Mouse (Mus musculus) heart, adult 9 months (tissue): Measurements from ENCODE around the gene Pick1.

ENCODE experiments used
- DNase-seq, 2 experiments: peaks; one replicate each; pipeline ENCODE4 v3.0.0; 2022; ENCODE audit warnings: low spot score in 2 of 2

Gene Pick1

DNA sequence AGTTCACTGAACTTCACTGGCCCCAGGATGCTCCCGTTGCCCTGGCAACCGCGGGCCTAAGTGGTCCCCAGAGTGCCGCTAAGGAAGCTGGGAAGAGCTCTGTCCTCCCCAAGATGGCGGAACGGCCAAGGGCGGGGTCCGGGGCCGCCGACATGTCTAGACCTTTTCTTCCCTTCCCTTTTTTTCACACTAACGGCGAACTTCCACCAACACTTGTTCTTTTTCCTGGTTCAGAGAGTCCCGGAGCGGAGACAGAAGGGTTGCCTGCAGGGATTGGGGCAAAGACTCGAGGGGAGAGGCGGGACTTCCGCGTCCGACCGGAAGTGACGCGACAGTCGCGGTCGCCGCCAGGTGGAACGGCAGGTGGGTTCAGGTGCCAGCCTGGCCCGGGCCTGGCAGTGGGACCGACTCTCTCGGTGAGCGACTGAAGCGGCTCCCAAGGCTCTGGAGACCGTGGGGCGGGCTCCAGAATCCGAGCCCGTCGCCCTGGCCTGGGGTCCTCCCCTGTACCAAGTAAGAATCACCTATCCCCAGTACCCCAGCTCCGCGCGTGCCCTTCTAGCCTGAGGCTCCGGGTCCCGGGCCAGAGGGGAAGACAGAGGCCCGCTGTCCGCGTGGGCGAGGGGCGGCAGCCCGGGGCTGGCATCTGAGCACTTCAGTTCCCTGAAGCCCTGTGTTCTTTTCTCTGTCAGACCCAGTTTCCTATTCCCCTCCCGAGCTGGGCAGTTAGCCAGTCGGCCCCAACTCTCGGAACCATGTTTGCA is at the start of gene Pick1, which contains the start of gene Gm49486:
Pick1 (plus strand) TSS at position 116 of the 764 bp plus-strand sequence.
Gm49486 (plus strand) TSS at position 334 of the 764 bp plus-strand sequence.
- DNase-seq: peak; percentile 89 to 90

DNA sequence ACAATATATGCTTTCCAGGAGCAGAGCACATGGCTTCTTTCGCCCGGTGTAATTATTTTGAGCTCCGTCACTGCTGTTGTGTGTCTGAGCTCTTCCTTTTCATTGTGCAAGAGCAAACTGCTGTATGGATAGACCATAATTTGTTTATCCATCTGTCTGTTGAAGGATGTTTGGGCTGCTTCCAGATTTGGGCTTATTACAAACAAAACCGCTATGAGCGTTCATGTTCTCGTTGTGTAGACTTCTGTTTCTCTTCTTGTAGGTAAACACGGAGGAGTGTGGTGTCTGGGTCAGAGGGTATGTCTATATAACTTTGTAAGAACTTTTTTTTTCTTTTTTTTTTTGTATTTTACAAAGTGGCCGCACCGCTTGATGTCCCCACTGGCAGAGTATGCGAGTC is 43.8 kb upstream of the Pick1 start:
- no peak for DNase-seq

DNA sequence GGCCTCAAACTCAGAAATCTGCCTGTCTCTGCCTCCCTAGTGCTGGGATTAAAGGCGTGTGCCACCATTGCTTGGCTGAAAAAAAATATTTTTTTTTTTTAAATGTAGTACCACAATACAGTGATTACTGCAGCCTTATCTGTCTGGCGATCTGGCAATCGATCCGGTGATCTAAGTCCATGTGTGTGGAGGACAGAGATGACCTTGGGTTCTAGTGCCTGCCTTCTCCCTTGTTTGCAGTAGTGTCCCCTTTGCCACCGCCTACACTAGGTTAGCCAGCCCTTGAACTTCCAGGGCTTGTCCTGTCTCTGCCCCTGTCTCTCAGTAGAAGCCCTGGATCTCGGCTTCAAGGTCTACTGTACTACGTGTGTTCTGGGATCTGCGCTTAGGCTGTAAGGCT is 41.2 kb upstream of the Pick1 start:
- DNase-seq: no peak

DNA sequence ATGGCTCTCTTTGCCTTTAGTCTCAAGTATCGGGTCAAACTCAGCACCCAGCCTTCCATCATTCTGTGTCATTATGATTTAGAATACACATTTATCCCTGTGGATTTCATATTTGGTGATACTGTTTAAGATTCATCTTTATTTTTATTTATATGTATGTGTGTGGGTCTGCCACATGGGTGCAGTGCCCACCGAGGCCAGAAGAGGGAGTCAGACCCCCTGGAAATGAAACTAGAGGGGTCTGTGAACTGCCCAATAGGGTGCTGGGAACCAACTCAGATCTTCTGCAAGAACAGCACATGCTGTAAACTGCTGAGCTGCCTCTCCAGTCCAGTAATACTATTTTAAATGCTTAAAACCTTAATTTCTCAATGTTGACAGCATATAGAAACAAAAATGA is 37.5 kb upstream of the Pick1 start:
- DNase-seq: no peak

DNA sequence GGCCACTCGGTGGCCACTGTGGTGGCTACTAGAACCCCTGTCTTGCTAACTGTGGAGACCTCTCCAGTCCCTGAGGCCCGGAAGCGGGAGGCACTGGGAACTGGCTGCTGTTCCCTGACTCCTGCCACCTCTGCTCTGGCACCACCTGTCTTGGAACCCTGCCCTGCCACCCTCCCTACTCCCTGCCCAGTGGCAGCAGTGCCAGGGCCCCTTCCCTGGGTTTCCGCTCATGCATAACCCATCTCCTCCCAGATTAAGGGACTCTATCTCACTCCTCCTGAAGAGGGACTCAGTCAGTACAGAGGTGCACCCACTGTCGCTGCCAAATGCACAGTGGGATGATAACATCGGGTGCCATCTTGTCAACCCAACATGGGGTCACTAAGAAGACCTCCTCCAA is 36.5 kb upstream of the Pick1 start:
- no peak for DNase-seq

DNA sequence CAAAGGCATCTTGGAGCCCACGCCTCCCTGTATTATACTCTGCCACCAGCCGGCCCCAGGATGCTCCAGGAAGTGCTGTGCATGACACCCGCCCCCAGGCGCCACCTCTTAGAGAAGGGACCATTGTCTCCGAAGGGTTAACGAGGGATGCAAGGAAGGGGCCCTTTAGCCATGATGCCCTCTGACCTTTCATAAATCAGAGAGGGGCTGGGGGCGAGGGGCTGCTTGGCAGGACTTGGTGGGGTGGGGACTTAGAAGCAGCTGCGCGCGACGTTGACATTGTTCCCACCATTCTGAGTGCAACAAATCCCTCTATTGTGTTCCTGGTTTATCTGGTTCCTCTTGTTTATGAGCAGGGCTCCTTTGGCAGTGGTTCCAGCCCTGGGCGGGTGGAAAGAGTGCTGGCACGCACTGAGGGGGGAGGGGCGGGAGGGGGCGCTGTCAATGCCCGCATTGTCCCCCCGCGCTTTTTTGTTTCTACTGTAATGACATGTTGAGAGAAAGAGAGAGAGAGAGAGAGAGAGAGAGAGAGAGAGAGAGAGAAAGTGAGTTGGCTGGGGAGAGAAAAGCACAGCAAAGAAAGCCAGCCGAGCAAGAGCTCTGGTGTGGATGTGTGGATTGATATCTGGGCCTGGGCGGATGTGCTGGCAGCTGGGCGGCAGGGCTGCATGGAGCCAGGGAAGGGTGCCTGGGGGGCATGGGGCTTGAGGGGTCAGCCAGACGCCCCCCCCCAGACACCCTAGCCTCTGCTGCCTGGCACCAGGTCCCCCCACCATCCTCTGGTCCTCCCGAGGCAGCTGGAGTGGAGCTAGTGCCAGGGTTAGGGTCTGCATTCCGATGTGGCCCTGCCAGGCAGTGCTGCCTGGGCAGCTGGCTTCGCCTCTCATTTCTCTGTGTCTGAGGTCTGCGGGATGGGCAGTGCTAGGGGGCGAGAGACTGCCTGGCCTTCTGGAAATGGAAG is 35.8 kb upstream of the Pick1 start:
- peak in 1 of 2 experiments; percentile 28 for DNase-seq

DNA sequence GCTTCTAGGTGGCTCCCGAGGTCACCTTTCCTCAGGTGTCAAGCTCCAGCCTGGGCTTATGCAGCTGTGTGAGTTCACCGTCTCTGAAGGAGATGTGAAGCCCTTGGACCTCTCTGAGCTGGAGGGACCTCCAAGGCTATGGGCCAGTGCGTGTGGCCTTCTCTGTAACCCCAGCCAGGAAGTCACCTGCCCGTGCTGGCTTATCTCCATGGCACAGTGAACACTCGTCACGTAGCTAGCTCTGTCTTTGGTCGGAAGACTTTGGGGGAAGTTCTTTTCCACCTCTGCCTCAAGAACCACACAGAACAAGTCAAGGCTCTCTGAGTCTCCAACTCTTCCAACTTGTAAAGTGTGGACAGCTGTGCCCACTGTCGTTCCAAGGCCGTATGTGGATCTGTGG is 34.9 kb upstream of the Pick1 start:
- no peak for DNase-seq

DNA sequence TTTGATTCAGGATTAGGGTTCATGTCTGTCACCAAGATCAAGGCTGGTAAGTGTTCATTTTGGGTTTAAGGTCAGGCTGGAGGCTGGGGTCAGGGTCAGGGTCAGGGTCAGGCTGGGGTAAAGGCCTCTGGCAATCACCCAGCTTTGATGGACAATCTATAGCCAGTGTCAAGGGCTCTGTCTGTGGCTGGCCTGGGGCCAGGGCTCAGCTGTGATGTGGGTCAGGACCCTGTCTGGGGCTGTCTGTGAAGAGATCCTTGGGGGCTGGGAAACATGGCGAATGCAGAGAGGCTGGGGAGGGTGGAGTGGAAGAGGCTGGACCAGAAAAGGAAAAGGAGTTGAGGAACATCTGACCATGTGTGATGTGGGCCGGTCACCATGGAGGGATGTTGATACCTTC is 34.0 kb upstream of the Pick1 start:
- DNase-seq: no peak

DNA sequence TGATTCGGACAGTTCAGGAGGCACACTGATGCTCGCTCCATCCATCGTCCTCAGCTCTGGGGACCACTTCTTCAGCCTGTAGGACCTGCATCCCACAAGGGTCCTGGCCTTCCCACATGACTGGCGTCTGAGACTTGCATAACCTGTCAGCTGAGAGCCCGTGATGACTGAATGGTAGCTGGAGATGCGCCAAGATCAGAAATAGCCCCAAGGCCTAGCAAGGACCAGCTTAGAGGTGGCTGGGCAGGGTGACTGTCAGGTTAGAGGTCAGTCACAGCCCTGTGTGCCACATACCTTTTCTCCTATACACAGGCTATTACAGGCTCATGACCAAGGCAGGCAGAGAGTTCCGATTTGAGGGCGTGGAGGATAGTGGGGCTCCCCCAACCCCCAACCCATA is 33.5 kb upstream of the Pick1 start:
- peak; percentile 57 to 71 for DNase-seq

DNA sequence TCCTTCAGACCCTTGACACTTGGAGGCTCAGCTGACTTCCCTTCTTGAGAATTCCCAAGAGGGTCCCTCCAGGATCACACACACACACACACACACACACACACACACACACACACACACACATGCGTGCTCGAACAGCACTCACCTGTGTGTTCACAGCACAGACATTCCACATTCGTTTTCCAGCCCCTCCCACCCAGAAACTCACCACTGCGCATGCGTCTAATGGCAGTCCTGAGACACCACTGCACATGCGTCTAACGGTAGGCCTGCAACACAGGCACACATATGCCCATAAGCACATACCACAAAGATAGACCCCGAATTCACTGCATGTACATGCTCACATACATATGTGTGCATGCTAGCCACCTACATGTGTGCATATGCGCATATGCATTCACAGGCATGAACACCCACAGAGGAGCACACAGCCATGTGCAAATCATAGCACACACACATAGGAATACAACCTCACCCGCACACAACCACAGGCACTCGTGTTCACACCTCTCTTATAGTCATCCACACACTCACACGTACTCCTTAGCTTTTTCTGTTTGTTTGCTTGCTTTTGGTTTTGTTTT is 29.5 kb upstream of the Pick1 start:
- DNase-seq: no peak

DNA sequence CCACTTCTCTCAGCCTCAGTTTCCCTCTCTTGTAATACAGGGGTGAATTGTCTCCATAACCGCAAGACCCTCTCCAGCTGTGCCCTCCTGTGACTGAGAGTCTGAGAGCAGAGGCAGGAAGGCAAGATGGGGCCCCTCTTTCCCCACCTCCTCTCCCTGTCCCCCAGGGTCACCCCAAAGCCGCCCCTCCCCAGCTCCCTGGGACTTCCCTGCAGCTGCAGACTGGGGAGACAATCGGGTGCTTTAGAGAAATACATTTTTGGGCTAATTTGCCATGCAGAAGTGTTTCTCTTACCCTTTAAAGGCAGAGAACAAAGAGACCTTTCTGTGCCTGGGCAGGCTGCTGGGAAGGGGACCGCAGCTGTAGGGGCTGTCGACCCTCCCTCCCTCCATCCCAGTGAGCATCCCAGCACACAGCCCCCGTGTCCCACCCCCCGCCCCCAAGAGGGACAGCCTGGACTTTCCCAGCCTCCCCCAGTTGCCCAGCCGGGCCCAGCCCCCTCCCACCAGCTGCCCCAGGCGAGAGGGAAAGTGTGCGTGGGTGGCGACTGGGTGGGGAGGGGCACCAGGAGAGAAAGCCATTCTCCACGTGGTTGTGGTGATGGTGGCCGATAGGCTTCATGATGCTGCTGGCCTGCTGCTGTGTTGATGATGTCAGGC is 27.4 kb upstream of the Pick1 start:
- DNase-seq: no peak

DNA sequence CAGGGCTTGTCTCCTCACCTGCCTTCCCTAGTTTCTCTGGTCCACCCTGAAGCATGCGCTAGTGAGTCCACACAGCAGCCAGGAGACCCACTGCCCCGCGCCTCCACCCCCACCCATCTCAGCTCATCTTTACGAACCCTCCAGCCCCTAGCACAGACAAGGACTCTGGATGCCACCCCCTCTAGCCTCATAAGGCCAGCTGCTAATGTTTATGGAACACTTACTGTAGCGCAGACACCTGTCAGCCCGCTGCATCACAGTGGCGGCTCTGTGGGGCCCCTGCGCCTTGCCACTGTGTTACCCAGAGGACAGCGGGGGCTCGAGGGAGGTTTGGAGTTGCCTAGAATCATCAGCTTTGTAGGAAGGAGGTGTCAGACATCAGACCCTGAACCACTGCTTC is 26.4 kb upstream of the Pick1 start:
- DNase-seq: no peak

DNA sequence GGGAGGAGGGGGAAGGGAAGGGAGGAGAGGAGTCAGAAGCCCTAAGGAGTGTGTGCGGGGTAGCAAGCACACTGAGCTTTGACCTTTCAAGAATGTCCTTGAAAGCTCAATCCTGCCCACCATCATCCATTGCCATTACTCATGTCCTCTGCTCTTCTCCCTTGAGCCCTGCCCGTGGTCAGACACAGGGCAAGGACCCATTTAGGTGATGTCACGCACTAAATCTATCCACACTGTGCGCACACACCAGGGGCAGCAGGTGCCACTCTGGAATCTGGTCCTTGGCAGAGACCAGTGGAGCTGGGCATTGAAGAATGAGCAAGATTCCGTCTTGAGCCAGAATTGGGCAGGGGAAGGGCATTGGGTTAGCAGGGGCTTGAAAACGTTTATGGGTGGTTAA is 20.8 kb upstream of the Pick1 start:
- no peak for DNase-seq

DNA sequence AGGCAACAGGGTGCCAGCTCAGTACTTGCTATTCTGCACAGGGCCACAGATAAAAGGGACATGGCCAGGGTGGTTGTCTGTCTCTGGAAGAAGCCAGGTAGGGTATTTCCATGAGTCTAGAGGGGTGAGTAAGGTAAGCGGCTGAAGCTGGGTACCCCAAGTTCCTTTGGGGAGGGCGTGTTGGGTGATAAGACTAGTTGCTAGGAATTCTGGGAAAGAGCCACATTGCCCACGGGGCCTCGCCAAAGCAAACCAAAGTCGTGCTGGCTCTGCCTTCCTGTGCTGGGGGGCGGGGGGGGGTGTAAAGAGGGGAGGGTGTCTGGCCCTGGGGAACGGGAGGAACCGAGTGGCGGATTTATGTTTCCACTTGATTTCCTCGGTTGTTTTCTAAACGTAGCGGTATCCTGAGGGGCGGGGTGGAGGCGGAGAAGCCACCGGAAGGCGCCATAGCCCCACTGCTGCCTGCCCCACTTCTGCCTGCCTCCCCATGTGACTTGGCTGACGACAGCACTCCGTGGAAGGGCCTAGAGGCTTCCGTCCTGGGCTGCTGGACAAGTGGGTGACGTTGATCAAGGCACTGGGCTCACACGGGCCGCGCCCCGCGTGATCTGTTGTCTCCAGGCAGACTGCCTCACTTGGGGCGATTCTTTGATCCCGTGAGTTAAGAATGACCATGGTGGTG is 20.1 kb upstream of the Pick1 start:
- peak; percentile 44 to 62 for DNase-seq

DNA sequence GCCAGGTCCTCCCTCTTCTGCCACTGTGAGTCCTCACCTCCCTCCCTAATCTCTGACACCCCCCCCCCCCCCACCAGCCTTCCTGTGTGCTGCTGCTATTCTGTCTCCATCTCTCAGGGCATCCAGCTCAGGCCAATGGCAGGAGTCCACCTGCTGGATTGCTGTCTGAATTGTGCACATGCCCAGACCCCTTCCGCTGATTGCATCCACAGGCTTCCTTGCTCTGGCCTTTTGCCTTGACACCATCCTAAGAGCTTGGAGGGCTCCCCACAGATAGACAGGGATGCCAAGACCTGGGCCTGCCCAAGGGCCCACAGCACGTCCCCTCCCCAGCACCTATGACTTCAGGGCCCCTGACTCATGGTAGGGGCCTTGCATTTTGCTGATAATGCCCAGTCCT is 18.6 kb upstream of the Pick1 start:
- DNase-seq: no peak

DNA sequence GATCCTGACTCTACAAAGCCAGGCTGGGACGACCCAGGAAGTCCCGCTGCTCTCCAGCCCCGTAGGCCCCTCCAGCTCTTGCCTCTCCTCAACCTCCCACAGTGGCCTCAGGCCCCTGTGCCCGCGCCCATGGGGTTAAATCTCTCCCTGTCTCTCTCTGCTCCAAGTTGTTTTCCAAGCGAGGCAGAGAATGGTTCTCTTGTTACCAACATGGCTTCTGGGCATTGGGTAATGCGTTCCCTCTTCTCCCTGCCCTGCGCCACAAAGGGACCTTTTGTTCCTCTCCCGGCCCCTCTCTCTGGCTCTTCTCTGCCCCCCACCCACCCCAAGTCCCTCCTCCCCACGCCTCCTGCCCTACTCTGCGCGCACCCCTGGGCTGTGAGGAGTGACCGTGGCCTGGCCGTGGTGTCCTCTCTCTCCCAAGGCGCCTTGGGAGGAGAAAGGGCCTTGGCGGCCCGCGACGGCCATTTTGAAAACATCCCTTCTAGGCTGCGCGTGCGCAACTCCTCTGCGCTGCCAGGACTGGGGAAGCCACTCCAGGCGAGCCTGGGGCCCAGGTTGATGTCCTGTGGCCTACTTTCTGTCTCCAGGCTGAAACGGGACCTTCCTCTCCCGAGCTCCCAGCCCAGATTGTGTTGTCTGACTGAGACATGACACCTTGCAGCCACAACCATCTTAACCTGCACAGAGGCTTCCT is 16.1 kb upstream of the Pick1 start:
- DNase-seq: no peak

DNA sequence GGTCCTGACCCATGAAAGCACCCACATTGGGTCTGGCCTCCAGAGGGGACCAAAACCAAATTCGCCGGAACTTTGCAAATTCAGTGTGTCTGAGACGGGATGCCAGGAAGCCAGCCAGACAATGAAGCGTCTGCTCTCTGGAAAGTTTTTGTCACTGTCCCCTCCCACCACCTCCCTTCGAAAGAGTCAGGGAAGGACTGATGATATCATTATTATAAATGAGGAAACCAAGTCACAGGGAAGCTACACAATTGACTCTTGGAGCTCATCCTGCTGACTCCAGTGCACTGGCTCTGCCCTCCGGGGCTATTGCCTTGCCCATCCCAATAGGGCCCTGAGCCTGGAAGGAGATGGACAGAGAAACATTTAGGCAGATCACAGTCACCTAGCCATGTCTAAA is 15.4 kb upstream of the Pick1 start:
- no peak for DNase-seq

DNA sequence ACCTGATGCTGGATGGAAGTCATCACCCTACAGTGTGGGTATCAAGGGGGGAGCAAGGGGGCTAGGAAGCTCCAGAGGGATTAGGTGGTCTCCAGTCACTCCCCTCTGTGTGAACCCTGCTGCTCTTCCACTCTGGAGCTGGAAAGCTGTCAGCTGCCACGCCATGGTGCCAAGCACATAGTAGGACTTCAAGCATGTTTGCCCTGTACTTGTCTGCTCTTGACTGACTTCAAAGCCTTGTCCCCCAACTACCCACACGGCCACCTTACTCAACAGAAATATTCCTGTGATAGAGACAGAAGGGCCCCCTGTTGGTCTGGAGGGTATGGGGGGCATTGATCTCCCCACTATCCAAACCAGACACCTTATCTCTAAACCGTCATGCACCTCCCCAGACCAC is 12.8 kb upstream of the Pick1 start:
- DNase-seq: no peak

DNA sequence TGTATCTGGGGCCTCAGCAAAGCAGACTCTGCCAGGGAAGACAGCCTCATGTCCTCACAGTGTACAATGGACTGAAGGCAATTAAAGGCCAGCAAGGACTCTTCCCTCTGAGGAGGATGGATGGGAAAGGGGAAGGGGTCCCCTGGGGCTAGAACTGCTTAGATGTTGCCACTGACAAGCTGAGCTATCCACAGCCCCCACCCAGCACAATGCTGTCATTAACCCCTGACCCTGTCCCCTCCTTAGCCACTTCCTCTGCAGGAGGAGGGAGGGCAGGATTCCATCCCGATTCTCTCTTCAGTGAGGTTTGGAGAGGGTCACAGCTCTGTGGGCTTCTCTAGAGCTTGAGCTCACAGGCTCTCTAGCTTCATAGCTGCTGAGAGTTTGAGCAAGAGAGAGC is 9.4 kb upstream of the Pick1 start:
- no peak for DNase-seq

DNA sequence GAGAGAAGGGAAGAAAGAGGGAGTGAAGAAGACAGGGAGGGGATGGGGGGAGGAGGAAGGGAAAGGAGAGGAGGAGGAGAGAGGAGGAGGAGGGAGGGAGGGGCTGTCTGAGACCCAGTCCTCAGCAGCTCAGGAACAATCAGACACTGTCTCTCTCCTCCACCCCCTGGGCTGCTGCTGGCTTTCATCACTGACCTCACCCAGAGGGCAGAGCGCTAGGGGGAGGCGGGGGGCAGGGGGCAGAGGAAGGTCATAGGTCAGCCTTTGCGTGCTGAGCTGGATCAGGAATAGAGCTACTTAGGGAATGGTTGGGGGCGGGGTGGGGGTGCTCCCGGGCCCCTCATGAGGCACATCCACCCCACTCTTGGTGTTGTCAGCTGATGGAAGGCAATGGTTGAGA is 5.3 kb upstream of the Pick1 start:
- DNase-seq: no peak

DNA sequence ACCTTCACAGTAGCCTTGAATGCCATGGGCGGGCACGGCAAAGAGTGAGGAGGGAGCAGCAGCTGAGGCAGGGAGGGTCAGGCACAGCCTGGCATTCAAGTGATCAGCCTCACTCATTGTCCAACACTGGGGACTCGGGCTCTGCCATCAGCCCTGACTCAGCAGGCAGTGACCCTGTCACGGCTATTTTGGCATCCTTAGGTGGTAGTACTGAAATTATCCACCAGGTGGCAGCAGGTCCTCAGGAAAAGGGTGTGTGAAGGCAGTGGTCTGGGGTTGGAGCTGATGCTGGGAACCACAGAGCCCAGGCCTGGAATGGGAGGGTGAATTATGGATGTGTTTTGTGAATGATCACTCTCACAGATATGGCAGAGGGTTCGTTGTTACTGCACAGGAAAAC is 4.3 kb upstream of the Pick1 start:
- peak; percentile 84 to 87 for DNase-seq
